24 mouse cellular contexts compared by ENCODE assay signal in the genomic region with DNA sequence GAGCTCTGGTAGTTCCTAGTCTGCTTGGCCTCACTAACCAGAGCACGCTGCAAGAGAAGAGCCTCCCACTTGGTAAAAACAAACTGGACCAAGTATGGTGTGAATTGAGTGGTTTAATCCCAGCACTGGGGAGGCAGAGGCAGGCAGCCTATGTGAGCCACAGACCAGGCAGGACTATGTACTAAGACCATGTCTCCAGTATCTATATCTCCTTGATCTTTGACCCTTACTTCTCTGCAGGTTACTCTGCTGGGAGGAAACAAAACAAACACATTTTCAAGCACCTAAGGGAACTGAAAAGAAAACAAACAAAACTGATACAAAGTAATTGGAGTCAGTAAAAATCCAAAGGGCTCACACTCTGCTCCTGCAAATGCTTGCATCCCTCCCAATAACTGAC.
"Had no signal": no experiment of that assay in that cellular context is flagged by ENCODE, and none has a peak within 500 bp of the region (broad histone marks: within the 10 kb centered on the region; RNA-seq: fewer than 3 reads in every experiment).

No protein-coding gene starts in this region.

- ATAC-seq: forebrain, postnatal 0 days; hindbrain, embryonic 16.5 days; inflammation-experienced regulatory T-cells, adult 6 months had no signal

- H3K27me3 ChIP-seq: heart, embryonic 12.5 days; hindbrain, embryonic 12.5 days; limb, embryonic 13.5 days; limb, embryonic 15.5 days; liver, embryonic 13.5 days had no signal

- H3K9me3 ChIP-seq: heart, embryonic 10.5 days; heart, embryonic 12.5 days; hindbrain, embryonic 10.5 days; hindbrain, embryonic 12.5 days; limb, embryonic 13.5 days; limb, embryonic 15.5 days; liver, embryonic 13.5 days had no signal

- H3K4me1 ChIP-seq: heart, embryonic 12.5 days; hindbrain, embryonic 12.5 days; limb, embryonic 13.5 days; limb, embryonic 15.5 days had no signal

- H3K27ac ChIP-seq: heart, embryonic 10.5 days; hindbrain, embryonic 10.5 days; hindbrain, embryonic 12.5 days; hindbrain, embryonic 14.5 days; kidney, postnatal 0 days; limb, embryonic 13.5 days; limb, embryonic 15.5 days; liver, embryonic 13.5 days had no signal

- DNase-seq: forebrain, postnatal 0 days; gastrocnemius, postnatal 14 days; gastrocnemius, postnatal 36 days; heart, adult 18-20 months; heart, postnatal 10 days; heart, postnatal 4 days; kidney, adult 18-20 months; kidney, adult 8-10 months; kidney, postnatal 14 days; kidney, postnatal 36 days; layer of hippocampus, adult 9-11 months; layer of hippocampus, postnatal 36 days; left cerebral cortex, postnatal 4 days; liver, embryonic 13.5 days had no signal

- H3K9ac ChIP-seq: forebrain, postnatal 0 days; heart, embryonic 12.5 days; hindbrain, embryonic 12.5 days; hindbrain, embryonic 14.5 days; limb, embryonic 13.5 days; limb, embryonic 15.5 days; liver, embryonic 13.5 days had no signal

- H3K4me2 ChIP-seq: heart, embryonic 12.5 days; hindbrain, embryonic 12.5 days; hindbrain, embryonic 14.5 days; limb, embryonic 13.5 days; limb, embryonic 15.5 days; liver, embryonic 13.5 days had no signal

- H3K4me3 ChIP-seq: heart, embryonic 10.5 days; heart, embryonic 12.5 days; hindbrain, embryonic 10.5 days; hindbrain, embryonic 12.5 days; limb, embryonic 13.5 days; limb, embryonic 15.5 days; liver, embryonic 13.5 days had no signal

- H3K36me3 ChIP-seq: heart, embryonic 10.5 days; hindbrain, embryonic 10.5 days; hindbrain, embryonic 12.5 days; limb, embryonic 15.5 days; liver, embryonic 13.5 days had no signal
